Mouse (Mus musculus) lung, adult 2 months (tissue): ENCODE results near the gene Slc5a1.

Experiments
- CTCF ChIP-seq: fragments of 200-500 bp; IDR thresholded peaks from 2 replicates; pipeline ENCODE4 v1.5.1; 2011; ENCODE audit warnings: mild to moderate bottlenecking, low read length, control low read depth; ENCODE audit not compliant: insufficient read depth
- POLR2A ChIP-seq: fragments of 200-500 bp; IDR thresholded peaks from 2 replicates; pipeline ENCODE4 v1.6.1; 2011; ENCODE audit warnings: low read depth, mild to moderate bottlenecking, control low read depth, low read length, borderline replicate concordance; ENCODE audit errors: extremely low read depth

DNA sequence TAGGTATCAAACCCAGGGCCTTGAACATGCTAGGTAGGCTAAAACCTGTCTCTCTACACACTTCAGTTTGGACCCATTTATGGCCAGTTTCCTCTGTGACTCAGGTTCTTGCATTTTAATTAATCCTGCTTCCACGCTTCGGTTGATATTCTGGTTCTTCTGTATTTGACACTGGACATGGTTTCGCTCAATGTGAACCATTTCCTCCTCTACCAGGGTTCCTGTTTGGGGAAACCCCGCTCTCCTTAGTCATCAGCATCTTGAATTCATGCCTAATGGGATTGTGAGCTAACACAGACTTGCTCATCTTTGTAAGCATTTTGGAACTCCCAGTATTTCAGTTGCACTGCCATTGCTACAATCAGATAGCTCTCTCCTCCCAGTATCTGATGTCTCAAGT, 8.7 kb upstream of the Slc5a1 start:
- TF ChIP-seq CTCF (no peak), POLR2A (no peak)
